Mouse (Mus musculus) skeletal muscle tissue, adult 2 months (tissue): ENCODE measurements around the gene Rbak.
"Not testable (repeated sequence)": the region's sequence is repeated elsewhere in the genome, so short reads cannot be mapped to it uniquely, and the experiment has no call there.

Experiments used
- DNase-seq: peaks from one replicate; pipeline ENCODE4 v3.0.0-alpha.2; 2012; ENCODE audit warnings: low read depth, low spot score

Rbak gene

GRCm38 (mm10) chr5:143135042-143135441, 45.5 kb downstream of the Rbak start:
- no peak for DNase-seq

GRCm38 (mm10) chr5:143134216-143135010, 46.2 kb downstream of the Rbak start:
- DNase-seq = not testable (repeated sequence)

GRCm38 (mm10) chr5:143132935-143133514, 47.5 kb downstream of the Rbak start:
- DNase-seq = no peak

GRCm38 (mm10) chr5:143130342-143130741, 50.2 kb downstream of the Rbak start:
- no peak for DNase-seq

- DNase-seq = no peak
Observed at GRCm38 (mm10) chr5:143129101-143129500, 51.5 kb downstream of the Rbak start.

GRCm38 (mm10) chr5:143127837-143128236, 52.7 kb downstream of the Rbak start:
- DNase-seq = no peak

GRCm38 (mm10) chr5:143126908-143127307, 53.7 kb downstream of the Rbak start:
- no peak for DNase-seq

GRCm38 (mm10) chr5:143126089-143126488, 54.5 kb downstream of the Rbak start:
- no peak for DNase-seq

GRCm38 (mm10) chr5:143125601-143126000, 55.0 kb downstream of the Rbak start:
- DNase-seq = no peak

- no peak for DNase-seq
Observed at GRCm38 (mm10) chr5:143124805-143125378, 55.7 kb downstream of the Rbak start.

- no peak for DNase-seq
Observed at GRCm38 (mm10) chr5:143122673-143123072, 57.9 kb downstream of the Rbak start.
